Mouse (Mus musculus): ENCODE data around the gene Cyp20a1. TPM values are rescaled to one million over a fixed set of nuclear protein-coding genes. Genes with fewer than 3 reads are reported as not detected.

The Cyp20a1 gene
- polyA plus RNA-seq (2015; fragmentation: Illumina TruSeq; extraction: RNeasy Lipid Tissue Mini Kit (QIAGEN cat#74804); ENCODE audit: insufficient read depth, low read depth, low replicate concordance): 7.3 TPM

GRCm38 (mm10) chr1:60342808-60343629 lies at the start of gene Cyp20a1:
Gene Cyp20a1, plus strand, starts transcription at chr1:60343323.

GRCm38 (mm10) chr1:60409168-60409828 lies 66.2 kb downstream of the Cyp20a1 start, which contains the start of gene Abi2:
Gene Abi2, plus strand, starts transcription at chr1:60409619.

Other genes starting within 250 kb of the Cyp20a1 start
- 1.5 TPM for gene Carf, start 245.1 kb upstream of the Cyp20a1 start, polyA plus RNA-seq (2015; fragmentation: Illumina TruSeq; extraction: RNeasy Lipid Tissue Mini Kit (QIAGEN cat#74804); ENCODE audit: insufficient read depth, low read depth, low replicate concordance)
- gene Wdr12, start 244.7 kb upstream of the Cyp20a1 start, polyA plus RNA-seq (2015; fragmentation: Illumina TruSeq; extraction: RNeasy Lipid Tissue Mini Kit (QIAGEN cat#74804); ENCODE audit: insufficient read depth, low read depth, low replicate concordance): 5.1 TPM
- 2.8 TPM for gene Nbeal1, start 162.7 kb upstream of the Cyp20a1 start, polyA plus RNA-seq (2015; fragmentation: Illumina TruSeq; extraction: RNeasy Lipid Tissue Mini Kit (QIAGEN cat#74804); ENCODE audit: insufficient read depth, low read depth, low replicate concordance)
- 2.2 TPM for gene Abi2, start 66.3 kb downstream of the Cyp20a1 start, polyA plus RNA-seq (2015; fragmentation: Illumina TruSeq; extraction: RNeasy Lipid Tissue Mini Kit (QIAGEN cat#74804); ENCODE audit: insufficient read depth, low read depth, low replicate concordance)
- 4.1 TPM for gene Raph1, start 223.8 kb downstream of the Cyp20a1 start, polyA plus RNA-seq (2015; fragmentation: Illumina TruSeq; extraction: RNeasy Lipid Tissue Mini Kit (QIAGEN cat#74804); ENCODE audit: insufficient read depth, low read depth, low replicate concordance)